Mouse (Mus musculus) cerebral cortex, adult 2 months (tissue): ENCODE data around the gene Lyl1.

ENCODE experiments used
- WGBS: fragments of 180-500 bp; shearing (Covaris S2); methylation state at CpG from one replicate; pipeline ENCODE4 v1.1.7; 2018; 5-methylcytosine and 5-hydroxymethylcytosine counted together

Lyl1 gene

GRCm38 (mm10) chr8:84722850-84723570 lies 21.8 kb downstream of the Lyl1 start, which contains the start of gene G430095P16Rik:
TSS of gene G430095P16Rik (plus strand) at chr8:84723007.
- WGBS, result 12% methylated on average over 10 of the region's 10 CpGs

- WGBS, result 23% methylated on average over 7 of the region's 7 CpGs
Observed at GRCm38 (mm10) chr8:84723571-84723900, 22.3 kb downstream of the Lyl1 start.

- 44% methylated on average over 9 of the region's 9 CpGs for WGBS
Observed at GRCm38 (mm10) chr8:84724683-84725082, 23.4 kb downstream of the Lyl1 start.

- 41% methylated on average over 10 of the region's 10 CpGs for WGBS
Observed at GRCm38 (mm10) chr8:84725246-84725940, 24.1 kb downstream of the Lyl1 start.

- WGBS, result 8% methylated on average over 3 of the region's 3 CpGs
Observed at GRCm38 (mm10) chr8:84725941-84726259, 24.6 kb downstream of the Lyl1 start.

- 28% methylated on average over 3 of the region's 3 CpGs for WGBS
Observed at GRCm38 (mm10) chr8:84728474-84728873, 27.2 kb downstream of the Lyl1 start.

- 29% methylated on average over 16 of the region's 16 CpGs for WGBS
Observed at GRCm38 (mm10) chr8:84729921-84730362, 28.7 kb downstream of the Lyl1 start.

GRCm38 (mm10) chr8:84730541-84731370 lies 29.5 kb downstream of the Lyl1 start:
- WGBS, result 27% methylated on average over 9 of the region's 9 CpGs

GRCm38 (mm10) chr8:84731371-84732177 lies 30.3 kb downstream of the Lyl1 start:
- 48% methylated on average over 11 of the region's 11 CpGs for WGBS

GRCm38 (mm10) chr8:84732545-84732944 lies 31.3 kb downstream of the Lyl1 start:
- 26% methylated on average over 5 of the region's 5 CpGs for WGBS

- WGBS, result 46% methylated on average over 6 of the region's 6 CpGs
Observed at GRCm38 (mm10) chr8:84732996-84733395, 31.7 kb downstream of the Lyl1 start.

- WGBS, result 55% methylated on average over 6 of the region's 6 CpGs
Observed at GRCm38 (mm10) chr8:84733959-84734358, 32.7 kb downstream of the Lyl1 start.

- 61% methylated on average over 2 of the region's 2 CpGs for whole genome bisulfite sequencing
Observed at GRCm38 (mm10) chr8:84734680-84735079, 33.4 kb downstream of the Lyl1 start.

GRCm38 (mm10) chr8:84735597-84735996 lies 34.3 kb downstream of the Lyl1 start:
- WGBS, result 44% methylated on average over 2 of the region's 2 CpGs

GRCm38 (mm10) chr8:84736521-84736920 lies 35.3 kb downstream of the Lyl1 start:
- 57% methylated on average over 4 of the region's 4 CpGs for WGBS

GRCm38 (mm10) chr8:84737608-84738007 lies 36.4 kb downstream of the Lyl1 start:
- WGBS, result 4% methylated on average over 16 of the region's 16 CpGs

- WGBS, result 18% methylated on average over 10 of the region's 10 CpGs
Observed at GRCm38 (mm10) chr8:84738266-84738665, 37.0 kb downstream of the Lyl1 start.

- 47% methylated on average over 10 of the region's 10 CpGs for WGBS
Observed at GRCm38 (mm10) chr8:84738715-84739400, 37.6 kb downstream of the Lyl1 start.

- 3% methylated on average over 1 of the region's 1 CpGs for WGBS
Observed at GRCm38 (mm10) chr8:84739401-84739742, 38.1 kb downstream of the Lyl1 start.

- WGBS, result 46% methylated on average over 13 of the region's 13 CpGs
Observed at GRCm38 (mm10) chr8:84740895-84741843, 39.9 kb downstream of the Lyl1 start.
